Mouse (Mus musculus) ZHBTc4 (cell line): ENCODE results near the gene Srf.
"Not testable (repeated sequence)": the region's sequence is repeated elsewhere in the genome, so short reads cannot be mapped to it uniquely, and the experiment has no call there.

Experiments used
- DNase-seq: peaks from one replicate; pipeline ENCODE4 v3.0.0-alpha.2; 2011; ENCODE audit warnings: low read depth, low spot score

Gene Srf

GRCm38 (mm10) chr17:46555673-46556583 is at the start of gene Srf:
Gene Srf, minus strand, starts transcription at chr17:46556175.
- peak; percentile 99 for DNase-seq

- DNase-seq: no peak
Measured at GRCm38 (mm10) chr17:46605126-46605525, 49.2 kb upstream of the Srf start.

GRCm38 (mm10) chr17:46603229-46603628 is 47.3 kb upstream of the Srf start:
- peak; percentile 53 for DNase-seq

- DNase-seq: no peak
Measured at GRCm38 (mm10) chr17:46602212-46602611, 46.2 kb upstream of the Srf start.

GRCm38 (mm10) chr17:46600569-46600968 is 44.6 kb upstream of the Srf start:
- DNase-seq: peak; percentile 75

GRCm38 (mm10) chr17:46598963-46599362 is 43.0 kb upstream of the Srf start:
- no peak for DNase-seq

- DNase-seq: no peak
Measured at GRCm38 (mm10) chr17:46597956-46598355, 42.0 kb upstream of the Srf start.

GRCm38 (mm10) chr17:46595336-46595735 is 39.4 kb upstream of the Srf start:
- no peak for DNase-seq

- DNase-seq: no peak
Measured at GRCm38 (mm10) chr17:46594606-46595005, 38.6 kb upstream of the Srf start.

GRCm38 (mm10) chr17:46593124-46593523 is 37.1 kb upstream of the Srf start:
- DNase-seq: no peak

GRCm38 (mm10) chr17:46591406-46591805 is 35.4 kb upstream of the Srf start:
- DNase-seq: no peak

- DNase-seq: no peak
Measured at GRCm38 (mm10) chr17:46590439-46590838, 34.5 kb upstream of the Srf start.

GRCm38 (mm10) chr17:46589635-46590314 is 33.8 kb upstream of the Srf start:
- DNase-seq: no peak

GRCm38 (mm10) chr17:46588913-46589312 is 32.9 kb upstream of the Srf start:
- DNase-seq: no peak

GRCm38 (mm10) chr17:46588173-46588572 is 32.2 kb upstream of the Srf start:
- no peak for DNase-seq

- no peak for DNase-seq
Measured at GRCm38 (mm10) chr17:46586327-46586726, 30.4 kb upstream of the Srf start.

- DNase-seq: no peak
Measured at GRCm38 (mm10) chr17:46578650-46579049, 22.7 kb upstream of the Srf start.

- peak; percentile 62 for DNase-seq
Measured at GRCm38 (mm10) chr17:46576070-46576469, 20.1 kb upstream of the Srf start.

GRCm38 (mm10) chr17:46574535-46574934 is 18.6 kb upstream of the Srf start:
- no peak for DNase-seq

- no peak for DNase-seq
Measured at GRCm38 (mm10) chr17:46571005-46571404, 15.0 kb upstream of the Srf start.

GRCm38 (mm10) chr17:46559146-46559545 is 3.2 kb upstream of the Srf start:
- DNase-seq: no peak

GRCm38 (mm10) chr17:46558151-46558550 is 2.2 kb upstream of the Srf start:
- no peak for DNase-seq

- DNase-seq: not testable (repeated sequence)
Measured at GRCm38 (mm10) chr17:46557321-46557720, 1.3 kb upstream of the Srf start.
